Mouse (Mus musculus) ES-Bruce4 (cell line): Measurements from ENCODE around the gene Lrpap1.

Experiments used
- CTCF ChIP-seq: IDR thresholded peaks from one replicate; pipeline ENCODE4 v1.8.1; 2011; ENCODE audit warnings: low read depth, low read length
- EP300 ChIP-seq: IDR thresholded peaks from 2 replicates; pipeline ENCODE4 v1.6.1; 2011; ENCODE audit warnings: low read depth, low read length; ENCODE audit not compliant: insufficient read depth

GRCm38 (mm10) chr5:35129767-35130191, 24.2 kb upstream of the Lrpap1 start:
- no peak for TF ChIP-seq EP300
- TF ChIP-seq CTCF: no peak
